Mouse (Mus musculus) thymus, adult 2 months (tissue): ENCODE measurements at regions not wholly inside any gene's neighbourhood (a gene's known extent, or its start where the extent isn't known, plus 50 kb on each side); places are given as distances from the start of the nearest gene placed in this dataset.

Experiments used
- CTCF ChIP-seq: fragments of 200-500 bp; IDR thresholded peaks from 2 replicates; pipeline ENCODE4 v1.5.1; 2012; ENCODE audit warnings: mild to moderate bottlenecking, control low read depth, low read length, moderate library complexity, borderline replicate concordance; ENCODE audit not compliant: control insufficient read depth, poor library complexity, insufficient read depth; ENCODE audit errors: extremely low read depth
- POLR2A ChIP-seq: fragments of 200-500 bp; IDR thresholded peaks from 2 replicates; pipeline ENCODE4 v1.6.1; 2012; ENCODE audit warnings: mild to moderate bottlenecking, low read length, control low read depth, moderate library complexity; ENCODE audit not compliant: control insufficient read depth, poor library complexity, insufficient read depth; ENCODE audit errors: extremely low read depth

DNA sequence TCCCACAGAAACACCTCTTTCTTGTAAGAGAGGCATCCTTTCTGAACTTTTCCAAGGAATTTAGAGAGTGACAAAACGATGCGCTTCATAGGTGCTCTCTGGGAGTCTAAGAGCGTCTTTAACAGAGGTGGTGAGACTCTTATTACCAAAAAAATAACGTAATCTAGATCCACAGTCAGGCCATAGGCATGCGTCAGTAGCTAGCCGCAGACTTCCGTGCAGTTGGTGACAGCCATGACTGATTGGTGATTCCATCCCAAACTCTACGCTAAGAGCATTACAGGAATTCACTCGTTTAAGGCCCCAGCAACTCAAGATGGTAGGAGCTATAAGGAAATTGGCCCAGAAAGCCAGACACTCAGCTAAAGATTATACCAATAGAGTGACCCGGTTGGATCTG is 197.4 kb downstream of the Sox9 start:
- no peak for TF ChIP-seq CTCF
- TF ChIP-seq POLR2A = no peak
